Mouse (Mus musculus) urinary bladder, postnatal 25 days (tissue): ENCODE measurements around the gene H2-M2.
"Not testable (repeated sequence)": the region's sequence is repeated elsewhere in the genome, so short reads cannot be mapped to it uniquely, and the experiment has no call there.

ENCODE experiments used
- DNase-seq: peaks from one replicate; pipeline ENCODE4 v3.0.0; 2022; ENCODE audit warnings: low spot score

Gene H2-M2

DNA sequence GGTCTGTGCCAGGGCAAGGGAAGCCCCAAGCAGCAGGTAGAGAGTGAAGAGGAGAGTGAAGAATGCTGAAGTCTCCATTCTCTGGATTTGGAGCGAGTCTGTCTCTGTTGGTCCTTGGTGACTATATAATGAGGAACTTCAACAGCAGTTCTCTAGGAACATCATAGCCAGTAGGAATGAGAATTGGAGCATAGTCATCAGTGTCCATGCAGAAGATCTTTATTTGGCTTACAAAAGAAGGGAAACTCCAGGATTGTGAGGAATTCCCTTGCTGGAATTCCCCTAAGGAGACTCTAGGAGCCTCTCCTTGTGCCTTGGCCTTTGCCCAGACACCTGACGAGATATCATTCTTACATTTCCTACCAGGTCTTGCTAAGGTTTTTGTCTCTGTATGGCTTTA, at the start of gene H2-M2:
Gene H2-M2, minus strand, starts transcription at position 101 of the 400 bp plus-strand sequence.
- DNase-seq: no peak

- DNase-seq: not testable (repeated sequence)
These were observed 42.1 kb upstream of the H2-M2 start for GRCm38 (mm10) chr17:37525427-37525826.

- DNase-seq: not testable (repeated sequence)
These were observed 41.3 kb upstream of the H2-M2 start for GRCm38 (mm10) chr17:37524612-37525011.

DNA sequence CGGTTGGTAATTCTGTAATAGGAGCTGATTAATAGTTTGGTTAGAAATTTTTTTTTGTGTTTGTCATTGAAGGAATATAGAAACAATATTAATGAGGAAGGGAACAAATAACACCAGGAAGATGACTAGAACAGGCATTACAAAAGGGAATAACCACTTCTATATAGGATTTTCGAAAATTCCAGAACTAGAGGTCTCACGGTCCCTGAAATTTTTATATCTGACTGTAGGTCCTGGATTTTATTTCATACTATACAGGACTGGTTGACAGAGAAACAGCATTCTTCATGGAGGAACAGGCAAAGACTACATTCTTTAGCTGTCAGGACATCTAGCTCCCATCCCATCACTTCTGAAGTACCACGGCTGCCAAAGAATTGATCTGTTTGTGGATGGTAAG, 24.4 kb upstream of the H2-M2 start, which contains the start of gene Olfr111:
Gene Olfr111, plus strand, starts transcription at position 301 of the 400 bp plus-strand sequence.
- DNase-seq: no peak

- no peak for DNase-seq
These were observed 8.7 kb upstream of the H2-M2 start, which contains the start of gene Olfr110 for GRCm38 (mm10) chr17:37491930-37492518. Olfr110 (plus strand) TSS chr17:37492468.

GRCm38 (mm10) chr17:37458616-37459015, 24.7 kb downstream of the H2-M2 start, which contains the start of gene Olfr109:
Olfr109 (plus strand) TSS chr17:37458916.
- DNase-seq: no peak

GRCm38 (mm10) chr17:37445180-37445579, 38.2 kb downstream of the H2-M2 start, which contains the start of gene Olfr108:
Olfr108 (plus strand) TSS chr17:37445480.
- no peak for DNase-seq
